Mouse (Mus musculus) C2C12 (cell line): ENCODE measurements around the gene Tm2d3. TPM values are rescaled to one million over a fixed set of nuclear protein-coding genes. Genes with fewer than 3 reads are reported as not detected.

Experiments
- H3K27me3 ChIP-seq: one replicate; pipeline ENCODE4 v1.6.1; 2011; ENCODE audit not compliant: control insufficient read depth, insufficient read depth, insufficient read length
- H3K36me3 ChIP-seq: one replicate; pipeline ENCODE4 v1.6.1; 2011; ENCODE audit not compliant: control insufficient read depth, insufficient read depth
- H3K4me3 ChIP-seq: one replicate; pipeline ENCODE4 v1.5.1; 2011; ENCODE audit warnings: mild to moderate bottlenecking, control low read depth; ENCODE audit not compliant: poor library complexity, insufficient read depth, severe bottlenecking
- H3K79me2 ChIP-seq: one replicate; pipeline ENCODE4 v1.6.1; 2011; ENCODE audit not compliant: control insufficient read depth, insufficient read depth
- H3K79me3 ChIP-seq: one replicate; pipeline ENCODE4 v1.6.1; 2011; ENCODE audit warnings: low read depth, control low read depth
- H3ac ChIP-seq: one replicate; pipeline ENCODE3; 2011; ENCODE audit warnings: low read depth; ENCODE audit not compliant: control insufficient read depth, insufficient read length
- CEBPB ChIP-seq: IDR thresholded peaks from one replicate; pipeline ENCODE4 v1.6.1; 2011; ENCODE audit warnings: low read depth, mild to moderate bottlenecking, control low read depth, moderate library complexity
- CTCF ChIP-seq: IDR thresholded peaks from one replicate; pipeline ENCODE4 v1.5.1; 2011; ENCODE audit not compliant: control insufficient read depth, insufficient read depth, insufficient read length
- FOSL1 ChIP-seq: IDR thresholded peaks from one replicate; pipeline ENCODE4 v1.8.0; 2011; ENCODE audit warnings: mild to moderate bottlenecking, low read length; ENCODE audit not compliant: poor library complexity, insufficient read depth, severe bottlenecking
- MAX ChIP-seq: IDR thresholded peaks from one replicate; pipeline ENCODE4 v1.6.1; 2011; ENCODE audit warnings: mild to moderate bottlenecking, control low read depth
- MYOD1 ChIP-seq: IDR thresholded peaks from one replicate; pipeline ENCODE4 v1.6.1; 2011; ENCODE audit warnings: low read depth; ENCODE audit not compliant: control insufficient read depth, insufficient read length
- MYOG ChIP-seq: IDR thresholded peaks from one replicate; pipeline ENCODE4 v1.6.1; 2011; ENCODE audit not compliant: control insufficient read depth, insufficient read length; ENCODE audit errors: extremely low read depth
- USF1 ChIP-seq: IDR thresholded peaks from one replicate; pipeline ENCODE4 v1.6.1; 2011; ENCODE audit warnings: low read depth, mild to moderate bottlenecking, control low read depth, moderate library complexity
- polyA plus RNA-seq: library from polyadenylated mRNA; unstranded; fragments of >200 nt; fragmentation: generic; extraction: Trizol; gene quantifications from one replicate; pipeline ENCODE4 v1.2.1, GENCODE M21; 2012; ENCODE audit warnings: missing spikeins

Tm2d3 gene
- polyA plus RNA-seq, 1 experiment, result 32.8 TPM

GRCm38 (mm10) chr7:65650662-65651061 is 40.3 kb upstream of the Tm2d3 start:
- Histone ChIP-seq H3K27me3 (no peaks in the 10 kb centered on the region), H3K36me3 (peaks cover 3% of the 10 kb centered on the region), H3K4me3 (no peak overlapping the region), H3K79me2 (no peaks in the 10 kb centered on the region), H3ac (no peak overlapping the region), H3K79me3 (no peaks in the 10 kb centered on the region)
- TF ChIP-seq MAX (no peak), MYOD1 (no peak), CTCF (no peak), USF1 (no peak), CEBPB (no peak), FOSL1 (no peak), MYOG (no peak)

- no peaks in the 10 kb centered on the region for H3K36me3 ChIP-seq
- H3K79me2 ChIP-seq, result no peaks in the 10 kb centered on the region
- TF ChIP-seq FOSL1 (no peak), CEBPB (no peak), MYOD1 (no peak), USF1 (no peak), MYOG (no peak), MAX (no peak), CTCF (no peak)
- no peaks in the 10 kb centered on the region for H3K27me3 ChIP-seq
- H3K79me3 ChIP-seq, result no peaks in the 10 kb centered on the region
- H3ac ChIP-seq, result no peak overlapping the region
- no peak overlapping the region for H3K4me3 ChIP-seq
These were observed 33.4 kb upstream of the Tm2d3 start for GRCm38 (mm10) chr7:65657490-65658120.

DNA sequence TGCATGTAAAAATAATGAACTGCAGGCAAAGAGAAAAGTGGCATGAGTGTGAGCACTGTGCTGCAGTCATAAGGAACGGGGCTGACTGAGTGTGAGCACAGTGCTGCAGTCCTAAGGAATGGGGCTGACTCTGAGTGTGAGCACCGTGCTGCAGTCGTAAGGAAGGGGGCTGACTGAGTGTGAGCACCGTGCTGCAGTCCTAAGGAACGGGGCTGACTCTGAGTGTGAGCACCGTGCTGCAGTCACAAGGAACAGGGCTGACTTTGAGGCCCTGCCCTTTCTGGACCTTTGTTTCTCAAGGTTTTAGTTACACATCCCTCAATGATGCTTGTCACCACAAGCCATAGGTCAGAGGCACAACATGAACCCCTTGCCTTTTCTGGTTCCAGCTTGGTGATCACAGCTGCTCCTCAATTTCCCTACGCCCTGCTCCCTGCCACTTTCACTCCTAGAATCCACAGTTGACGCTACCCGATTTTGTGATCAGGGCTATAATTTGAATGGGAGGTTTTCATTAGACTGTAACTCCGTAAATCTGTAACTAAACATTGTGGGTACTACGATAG is 27.7 kb upstream of the Tm2d3 start:
- no peaks in the 10 kb centered on the region for H3K79me3 ChIP-seq
- H3ac ChIP-seq, result no peak overlapping the region
- H3K4me3 ChIP-seq, result no peak overlapping the region
- H3K36me3 ChIP-seq, result peaks cover 4% of the 10 kb centered on the region
- no peak for TF ChIP-seq CTCF
- no peak for TF ChIP-seq MYOD1
- no peak for TF ChIP-seq USF1
- no peak for TF ChIP-seq MAX
- TF ChIP-seq MYOG, result no peak
- no peak for TF ChIP-seq CEBPB
- TF ChIP-seq FOSL1, result no peak
- no peaks in the 10 kb centered on the region for H3K79me2 ChIP-seq
- H3K27me3 ChIP-seq, result no peaks in the 10 kb centered on the region

DNA sequence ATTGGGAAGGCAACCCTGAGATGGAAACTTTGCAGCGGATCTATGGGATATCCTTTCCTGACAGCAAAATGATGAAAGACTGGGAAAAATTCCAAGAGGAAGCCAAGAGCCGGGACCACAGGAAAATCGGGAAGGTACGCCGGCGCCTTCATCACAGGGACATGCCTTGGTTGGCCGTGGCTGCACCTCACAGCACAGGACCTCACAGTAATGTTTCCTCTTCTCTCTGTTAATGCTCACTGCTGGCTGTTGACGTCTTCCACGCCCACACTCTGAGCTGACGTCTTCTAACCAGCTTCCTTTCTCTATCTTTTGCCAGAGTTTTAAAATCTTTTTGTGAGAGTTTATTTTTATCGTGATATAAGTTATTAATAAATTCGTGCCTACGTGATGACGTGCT is 27.1 kb upstream of the Tm2d3 start:
- Histone ChIP-seq H3K79me3 (no peaks in the 10 kb centered on the region), H3K27me3 (no peaks in the 10 kb centered on the region), H3ac (no peak overlapping the region), H3K4me3 (no peak overlapping the region), H3K36me3 (peaks cover 4% of the 10 kb centered on the region), H3K79me2 (no peaks in the 10 kb centered on the region)
- TF ChIP-seq CEBPB (no peak), USF1 (no peak), CTCF (no peak)

DNA sequence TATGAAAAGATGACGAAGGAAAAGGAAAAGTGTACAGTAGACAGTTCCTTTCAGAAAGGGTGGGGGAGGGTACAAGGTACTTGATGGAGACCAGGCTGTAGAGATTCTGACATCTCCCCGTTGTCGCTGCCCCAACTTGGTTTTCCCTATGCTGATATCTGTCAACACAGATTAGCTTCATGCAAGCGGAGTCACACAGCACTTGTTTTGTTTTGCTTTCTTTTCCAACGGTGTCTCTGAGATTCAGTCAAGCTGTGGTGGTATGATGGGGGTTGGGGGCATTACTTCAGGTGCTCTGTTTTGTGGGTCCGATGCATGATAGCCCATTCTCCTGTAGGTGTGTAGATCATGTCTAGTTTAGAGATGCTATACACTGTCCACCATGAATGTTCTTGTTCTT is 23.5 kb upstream of the Tm2d3 start:
- no peaks in the 10 kb centered on the region for H3K79me2 ChIP-seq
- no peak overlapping the region for H3K4me3 ChIP-seq
- H3K27me3 ChIP-seq, result no peaks in the 10 kb centered on the region
- peaks cover 4% of the 10 kb centered on the region for H3K36me3 ChIP-seq
- H3ac ChIP-seq, result no peak overlapping the region
- TF ChIP-seq FOSL1 (no peak), MAX (no peak), MYOG (no peak), CEBPB (no peak), CTCF (no peak), USF1 (no peak), MYOD1 (no peak)
- no peaks in the 10 kb centered on the region for H3K79me3 ChIP-seq
